Mouse (Mus musculus): ENCODE measurements around the gene Sh3rf1.

Gene Sh3rf1

GRCm38 (mm10) chr8:61322462-61322861 is 98.8 kb downstream of the Sh3rf1 start:
- no peak for DNase-seq (ENCODE audit: low spot score)

GRCm38 (mm10) chr8:61324363-61324914 is 100.8 kb downstream of the Sh3rf1 start:
- DNase-seq (ENCODE audit: low spot score) = peak; percentile 52

DNA sequence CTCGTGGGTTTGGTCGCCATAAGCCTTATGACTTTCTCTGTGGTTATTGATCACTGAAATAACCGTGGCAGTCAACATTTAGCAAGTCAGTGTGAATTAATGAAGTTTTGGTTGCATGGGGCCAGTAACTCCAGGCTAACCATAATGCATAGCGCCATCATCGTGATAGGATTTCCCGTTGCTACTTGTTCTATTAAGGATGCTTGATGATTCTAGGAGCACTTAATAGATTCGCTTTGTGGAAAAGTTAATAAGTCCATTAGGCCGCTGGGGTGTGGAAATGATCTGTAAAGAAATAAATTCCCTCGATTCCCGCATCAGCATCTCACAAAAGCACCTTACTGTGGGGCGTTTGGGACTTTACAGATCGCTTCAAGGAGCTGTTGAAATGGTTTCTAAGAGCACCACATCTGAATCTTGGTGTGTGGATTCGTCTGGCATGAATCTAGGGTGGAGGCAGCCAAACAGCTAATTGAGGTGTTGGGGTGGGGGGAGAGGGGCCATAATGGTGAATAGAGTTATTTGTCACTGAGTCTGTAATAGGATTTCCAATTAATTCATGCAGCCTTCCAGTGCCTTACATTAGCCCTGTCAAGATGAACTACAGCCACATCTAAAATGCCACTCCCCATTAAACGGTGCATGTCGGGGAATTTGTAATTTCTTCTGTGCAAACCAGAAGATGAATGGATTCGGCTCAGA is 101.5 kb downstream of the Sh3rf1 start:
- DNase-seq (ENCODE audit: low spot score) = no peak

DNA sequence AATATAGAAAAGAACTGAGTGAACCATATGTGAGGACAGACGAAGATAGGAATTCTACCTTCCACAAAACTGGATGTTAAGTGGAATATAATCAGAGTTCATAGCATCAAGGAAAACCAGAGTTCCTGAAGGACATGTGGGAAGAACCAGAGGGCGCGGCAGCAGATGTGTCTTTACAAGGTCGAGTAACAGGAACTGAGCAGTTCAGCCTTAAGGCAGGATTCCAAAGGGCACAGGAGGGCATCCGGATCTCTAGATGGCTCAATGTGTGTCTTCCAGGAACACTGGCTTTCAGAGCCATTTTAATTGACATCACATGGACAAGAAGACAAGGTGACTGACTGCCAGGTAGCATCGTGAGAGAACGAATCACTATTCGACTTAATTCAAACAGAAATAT is 102.6 kb downstream of the Sh3rf1 start:
- no peak for DNase-seq (ENCODE audit: low spot score)

DNA sequence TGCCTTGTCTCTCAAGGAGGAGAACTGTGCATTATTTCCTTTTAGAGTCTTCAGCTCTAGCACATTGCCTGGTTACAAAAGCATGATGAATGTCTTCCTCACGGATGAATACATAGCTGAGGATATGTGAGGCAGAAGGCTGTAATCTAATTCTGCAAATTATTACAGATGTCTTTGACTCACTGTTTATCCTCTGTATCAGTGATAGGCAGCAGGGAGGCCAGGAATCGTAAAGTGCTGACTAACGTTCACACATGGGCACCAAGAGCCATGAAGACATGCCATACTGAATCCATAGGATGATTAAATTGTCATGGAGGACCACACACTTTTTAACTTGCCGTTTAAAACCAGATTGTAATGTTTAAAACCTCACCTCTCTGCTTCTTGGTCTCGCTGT is 103.7 kb downstream of the Sh3rf1 start:
- DNase-seq (ENCODE audit: low spot score) = no peak

GRCm38 (mm10) chr8:61339629-61340028 is 116.0 kb downstream of the Sh3rf1 start:
- DNase-seq (ENCODE audit: low spot score) = no peak

- no peak for DNase-seq (ENCODE audit: low spot score)
Observed at GRCm38 (mm10) chr8:61340283-61340984, 116.8 kb downstream of the Sh3rf1 start.

DNA sequence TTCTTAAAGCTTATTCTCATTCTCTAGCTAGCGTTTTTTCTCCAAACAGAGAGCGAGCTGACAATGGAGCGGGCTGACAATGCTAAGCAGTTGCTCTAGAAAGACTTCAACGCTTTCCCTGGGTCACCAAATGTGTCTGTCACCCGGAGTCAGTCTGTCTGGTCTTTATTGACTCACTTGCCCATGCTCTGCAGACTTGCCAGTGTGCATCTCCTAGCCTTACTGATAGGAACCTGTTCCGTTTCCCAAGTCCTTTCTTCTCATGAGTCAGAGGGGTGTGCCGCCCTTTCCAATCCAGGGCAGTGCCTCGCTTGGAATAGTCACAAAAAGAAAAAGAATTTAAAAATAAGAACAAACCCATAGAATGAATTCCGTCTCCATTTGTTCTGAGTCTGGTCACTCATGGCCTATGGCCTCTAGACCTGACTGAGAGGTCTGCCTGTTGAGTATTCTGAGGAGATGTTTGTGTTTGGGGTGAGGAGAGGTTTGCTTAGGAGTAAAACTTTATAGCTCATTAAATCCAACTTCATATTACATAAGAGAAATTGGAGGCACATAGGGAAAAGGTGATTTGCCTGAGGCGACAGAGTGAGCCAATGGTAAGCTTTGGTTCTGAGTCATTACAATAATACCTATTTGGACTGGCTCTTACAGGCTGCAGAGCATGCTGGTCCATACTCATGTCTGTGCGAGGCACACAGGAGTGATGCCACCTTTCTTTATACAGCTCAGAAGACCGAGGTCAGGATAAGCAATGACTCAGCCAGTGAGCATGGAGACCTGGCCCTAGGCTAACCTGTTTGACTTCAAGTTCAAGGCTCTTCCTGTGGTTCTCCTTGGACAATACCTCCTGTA is 118.1 kb downstream of the Sh3rf1 start:
- peak; percentile 43 for DNase-seq (ENCODE audit: low spot score)

GRCm38 (mm10) chr8:61342473-61343026 is 118.9 kb downstream of the Sh3rf1 start:
- DNase-seq (ENCODE audit: low spot score) = no peak

DNA sequence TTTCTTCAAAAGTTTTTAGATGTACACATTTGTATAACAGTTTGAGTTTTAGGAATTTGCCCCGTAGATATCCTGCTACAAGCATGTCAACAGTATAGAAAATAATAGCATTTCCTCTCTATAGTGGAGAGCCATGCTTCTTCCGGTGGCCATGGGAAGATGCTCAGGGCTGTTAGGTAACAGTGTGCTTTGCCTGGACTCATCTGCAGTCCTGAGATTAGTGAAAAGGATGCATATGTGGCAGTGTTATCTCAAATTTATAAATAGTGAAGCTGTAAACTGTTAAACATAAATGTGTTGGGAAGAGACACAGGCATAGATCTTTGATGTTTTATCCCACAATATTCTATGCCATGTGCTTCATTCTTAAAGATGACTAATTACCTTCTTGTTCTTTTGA is 120.8 kb downstream of the Sh3rf1 start:
- no peak for DNase-seq (ENCODE audit: low spot score)

DNA sequence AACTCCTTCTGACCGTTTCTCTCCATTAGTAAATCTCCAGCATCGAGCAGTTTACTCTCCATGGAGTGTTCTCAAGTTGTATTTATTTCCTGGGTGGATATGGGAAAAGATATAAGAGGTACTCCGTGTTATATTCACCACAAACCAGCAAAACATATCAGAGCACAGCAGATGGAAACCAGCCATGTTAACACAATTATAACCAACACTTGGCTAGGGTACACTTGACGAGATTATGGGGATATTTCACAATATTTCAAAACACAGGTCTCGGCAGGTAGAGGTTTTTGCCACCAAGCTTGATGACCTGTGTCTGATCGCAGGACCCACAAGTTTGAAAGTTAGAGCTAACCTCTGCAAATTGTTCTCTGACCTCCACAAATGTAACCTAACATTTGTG is 123.3 kb downstream of the Sh3rf1 start:
- no peak for DNase-seq (ENCODE audit: low spot score)

GRCm38 (mm10) chr8:61347526-61347925 is 123.9 kb downstream of the Sh3rf1 start:
- no peak for DNase-seq (ENCODE audit: low spot score)

GRCm38 (mm10) chr8:61348029-61348428 is 124.4 kb downstream of the Sh3rf1 start:
- no peak for DNase-seq (ENCODE audit: low spot score)

- DNase-seq (ENCODE audit: low spot score) = no peak
Observed at GRCm38 (mm10) chr8:61348518-61348917, 124.8 kb downstream of the Sh3rf1 start.

DNA sequence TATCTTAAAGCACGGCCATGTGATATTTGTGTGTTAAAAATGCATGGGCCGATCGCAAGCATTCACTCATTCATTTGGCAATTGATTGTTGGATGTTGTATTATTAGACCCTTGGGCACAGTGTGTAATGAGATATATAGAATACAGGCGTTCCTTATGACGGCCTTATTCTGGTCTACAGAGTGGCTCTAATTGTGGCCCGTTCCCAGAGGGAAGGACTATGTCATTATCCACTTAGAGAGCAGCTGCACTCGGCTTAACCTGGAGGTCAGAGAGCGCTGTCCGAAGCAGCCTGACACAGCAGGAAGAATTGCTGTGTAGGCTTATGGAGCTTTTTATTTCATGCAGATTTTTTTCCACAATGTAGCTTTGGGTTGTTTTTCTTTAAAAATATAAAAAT is 126.8 kb downstream of the Sh3rf1 start:
- DNase-seq (ENCODE audit: low spot score) = peak; percentile 31

GRCm38 (mm10) chr8:61351638-61352037 is 128.0 kb downstream of the Sh3rf1 start:
- no peak for DNase-seq (ENCODE audit: low spot score)

- no peak for DNase-seq (ENCODE audit: low spot score)
Observed at GRCm38 (mm10) chr8:61355503-61355902, 131.8 kb downstream of the Sh3rf1 start.

GRCm38 (mm10) chr8:61359004-61359403 is 135.3 kb downstream of the Sh3rf1 start:
- peak; percentile 28 for DNase-seq (ENCODE audit: low spot score)

DNA sequence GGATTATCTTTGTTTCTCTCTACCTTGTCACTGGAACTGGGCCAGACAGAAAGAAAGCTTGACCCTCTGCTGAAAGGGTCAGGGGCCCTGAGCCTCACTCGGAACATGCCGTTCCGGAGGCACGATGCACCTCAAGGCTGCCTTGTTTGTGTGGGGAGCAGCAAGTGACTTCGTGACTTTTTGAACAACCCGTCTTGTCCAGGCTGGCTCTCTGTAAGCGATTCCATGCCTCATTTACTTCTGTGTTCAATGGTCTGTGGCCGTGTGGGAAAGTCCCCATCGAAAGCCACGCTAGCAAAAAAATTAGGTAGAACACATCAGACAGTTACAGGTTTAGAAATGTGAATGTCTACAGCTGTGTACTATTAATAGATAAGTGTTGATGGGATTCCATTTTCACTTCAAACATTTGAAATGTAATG is 136.2 kb downstream of the Sh3rf1 start:
- peak; percentile 50 for DNase-seq (ENCODE audit: low spot score)

- DNase-seq (ENCODE audit: low spot score) = no peak
Observed at GRCm38 (mm10) chr8:61360362-61360761, 136.7 kb downstream of the Sh3rf1 start.

DNA sequence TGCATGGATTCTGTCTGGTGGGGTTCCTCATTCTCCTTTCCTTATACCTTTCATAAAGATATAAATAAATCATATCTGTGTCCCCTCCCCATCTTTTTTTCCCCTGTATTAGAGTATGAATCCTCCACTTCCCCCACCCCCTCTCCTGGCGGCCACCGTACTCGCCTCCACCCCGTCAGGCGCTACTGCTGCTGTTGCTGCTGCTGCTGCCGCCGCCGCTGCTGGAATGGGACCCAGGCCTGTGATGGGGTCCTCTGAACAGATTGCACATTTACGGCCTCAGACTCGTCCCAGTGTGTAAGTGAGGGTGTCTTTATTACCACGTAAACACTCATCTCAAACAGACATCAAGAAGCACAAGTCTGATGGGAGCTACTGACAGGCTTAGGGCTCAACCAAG is 137.8 kb downstream of the Sh3rf1 start:
- no peak for DNase-seq (ENCODE audit: low spot score)

GRCm38 (mm10) chr8:61362301-61362913 is 138.7 kb downstream of the Sh3rf1 start:
- no peak for DNase-seq (ENCODE audit: low spot score)
